Mouse (Mus musculus): ENCODE data around the gene Mtm1. TPM values are rescaled to one million over a fixed set of nuclear protein-coding genes. Genes with fewer than 3 reads are reported as not detected.
A peak's percentile ranks its signal among the peaks of the same experiment; 100 is the strongest.

Mtm1 gene
- 5.8 and 5.9 TPM in 2 replicates for polyA plus RNA-seq (2016; fragmentation: Nextera tagmentation; extraction: Ambion mirVana)

DNA sequence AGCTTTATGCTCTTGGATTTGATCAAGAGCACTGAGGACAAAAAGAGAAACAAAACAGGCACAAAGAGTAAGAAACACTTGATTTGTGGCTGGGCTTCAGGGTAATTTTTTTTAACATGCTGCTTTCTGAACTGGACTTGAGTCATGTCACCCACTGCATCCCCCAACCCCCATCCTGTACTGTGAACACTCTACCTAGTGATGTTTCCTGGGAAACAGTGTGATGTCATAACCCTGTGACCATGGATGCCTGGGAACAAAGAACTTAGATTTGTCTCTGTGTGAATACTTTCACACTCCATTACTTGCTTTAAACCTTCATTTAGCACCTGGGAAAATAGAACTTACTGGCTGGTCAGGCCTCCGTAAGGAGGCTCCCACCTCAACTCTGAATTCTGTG is at the start of gene Mtm1:
Gene Mtm1 (plus strand): TSS at position 301 of the 400 bp plus-strand sequence.
- no peak within 1 kb of the TSS for H3K9ac ChIP-seq
- no peaks in the 10 kb centered on the region for H3K9me3 ChIP-seq
- no peaks in the 10 kb centered on the region for H3K27me3 ChIP-seq
- no peaks in the 10 kb centered on the region for H3K4me1 ChIP-seq
- no peak for ATAC-seq (ENCODE audit: low FRiP score)
- H3K4me3 ChIP-seq (replicated peaks), result no peak within 1 kb of the TSS
- no peak within 1 kb of the TSS for H3K4me2 ChIP-seq
- H3K36me3 ChIP-seq (replicated peaks), result no peaks in the 10 kb centered on the region
- no peak within 1 kb of the TSS for H3K27ac ChIP-seq
- WGBS, result 71% methylated on average over 1 of the region's 1 CpGs

DNA sequence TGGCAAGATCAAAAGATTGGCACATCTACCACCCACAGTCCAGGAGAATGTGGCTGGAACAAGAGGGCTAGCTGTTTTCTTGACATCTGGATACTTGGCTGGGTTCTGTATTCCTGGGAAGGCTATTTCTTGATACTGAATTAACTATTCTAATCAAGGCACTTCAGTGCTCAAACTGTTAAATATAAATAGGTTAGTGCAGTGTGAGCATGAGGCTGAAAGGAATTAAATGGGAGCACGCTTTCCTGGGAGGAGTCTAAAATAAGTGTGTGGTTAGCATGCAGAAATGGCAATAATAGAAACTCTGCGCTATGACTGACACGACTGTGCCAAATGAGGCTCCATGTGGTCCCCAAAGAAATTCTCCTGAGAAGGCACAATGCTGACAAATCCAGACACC is 29.0 kb upstream of the Mtm1 start:
- H3K27ac ChIP-seq, result no peak overlapping the region
- ATAC-seq (ENCODE audit: low FRiP score), result no peak
- H3K4me3 ChIP-seq (replicated peaks), result no peak overlapping the region
- H3K36me3 ChIP-seq (replicated peaks), result no peaks in the 10 kb centered on the region
- H3K9me3 ChIP-seq, result no peaks in the 10 kb centered on the region
- H3K4me1 ChIP-seq, result no peaks in the 10 kb centered on the region
- H3K4me2 ChIP-seq, result no peak overlapping the region
- no peaks in the 10 kb centered on the region for H3K27me3 ChIP-seq
- WGBS, result 69% methylated on average over 3 of the region's 3 CpGs
- H3K9ac ChIP-seq, result no peak overlapping the region

DNA sequence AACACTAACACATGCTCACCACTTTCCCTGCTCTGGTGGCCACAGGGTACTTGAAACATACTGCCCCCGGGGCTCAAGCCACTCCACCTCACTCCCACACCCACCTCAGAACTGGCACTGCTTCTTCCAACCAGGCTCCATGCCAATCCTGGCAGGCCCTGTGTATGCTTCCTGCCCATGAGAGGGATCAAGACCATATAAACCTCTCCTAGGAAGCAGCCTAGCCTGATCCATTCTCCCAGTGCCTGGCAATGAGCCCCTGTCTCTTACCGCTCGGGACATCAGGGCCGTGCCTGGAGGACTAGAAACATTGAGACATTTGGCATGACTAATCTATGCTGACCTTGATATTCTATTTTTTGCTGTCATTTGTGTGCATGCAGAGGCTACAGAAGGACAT is 26.9 kb upstream of the Mtm1 start:
- no peak overlapping the region for H3K4me2 ChIP-seq
- no peaks in the 10 kb centered on the region for H3K36me3 ChIP-seq (replicated peaks)
- H3K4me1 ChIP-seq, result no peaks in the 10 kb centered on the region
- no peak overlapping the region for H3K4me3 ChIP-seq (replicated peaks)
- no peak for ATAC-seq (ENCODE audit: low FRiP score)
- H3K9me3 ChIP-seq, result no peaks in the 10 kb centered on the region
- H3K27me3 ChIP-seq, result no peaks in the 10 kb centered on the region
- no peak overlapping the region for H3K27ac ChIP-seq
- 93% methylated on average over 4 of the region's 4 CpGs for WGBS
- H3K9ac ChIP-seq, result no peak overlapping the region

DNA sequence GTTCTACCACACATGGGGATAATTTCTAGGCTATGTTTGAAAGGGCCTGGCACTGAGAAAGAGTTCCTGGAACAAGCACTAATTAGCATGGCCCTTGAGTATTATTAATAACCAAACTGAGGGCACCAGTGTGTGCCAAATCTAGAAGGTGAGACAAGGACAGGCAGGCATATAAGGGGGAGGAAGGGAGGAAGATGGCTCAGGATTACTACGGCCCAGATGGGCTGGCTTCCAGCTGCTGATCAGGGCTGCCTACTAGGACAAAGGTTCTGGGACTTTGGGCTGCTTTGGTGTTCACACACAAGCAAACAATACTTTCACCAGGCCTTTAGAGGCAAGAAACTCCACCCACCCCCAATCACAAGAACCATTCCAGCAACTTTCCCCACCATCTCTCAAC is 24.2 kb upstream of the Mtm1 start:
- Histone ChIP-seq H3K36me3 (replicated peaks) (no peaks in the 10 kb centered on the region), H3K4me3 (replicated peaks) (no peak overlapping the region), H3K27ac (no peak overlapping the region), H3K4me2 (no peak overlapping the region), H3K27me3 (no peaks in the 10 kb centered on the region), H3K4me1 (no peaks in the 10 kb centered on the region), H3K9ac (no peak overlapping the region), H3K9me3 (no peaks in the 10 kb centered on the region)
- 67% methylated on average over 1 of the region's 1 CpGs for WGBS
- no peak for ATAC-seq (ENCODE audit: low FRiP score)

DNA sequence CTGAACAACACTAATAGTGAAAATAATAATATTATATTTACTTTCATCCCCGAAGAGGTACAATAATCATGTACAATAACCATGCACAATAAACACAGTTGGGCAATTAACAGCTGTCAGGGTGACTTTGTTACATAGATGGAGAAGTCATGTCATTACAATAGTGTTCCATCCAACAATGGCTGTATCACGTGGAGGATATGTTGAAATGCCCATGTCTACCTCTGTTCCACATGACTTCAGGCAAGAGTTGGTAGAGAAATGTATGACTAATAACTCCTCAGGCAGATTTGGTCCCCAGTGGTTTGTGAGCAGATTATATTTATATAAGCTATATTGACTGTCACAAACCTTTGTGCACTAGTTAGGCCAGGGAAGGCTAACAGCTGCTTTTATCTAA is 5.8 kb upstream of the Mtm1 start:
- Histone ChIP-seq H3K27me3 (no peaks in the 10 kb centered on the region), H3K4me2 (no peak overlapping the region), H3K27ac (no peak overlapping the region), H3K9ac (no peak overlapping the region), H3K4me3 (replicated peaks) (no peak overlapping the region), H3K9me3 (no peaks in the 10 kb centered on the region), H3K36me3 (replicated peaks) (no peaks in the 10 kb centered on the region), H3K4me1 (no peaks in the 10 kb centered on the region)
- 73% methylated on average over 2 of the region's 2 CpGs for WGBS
- ATAC-seq (ENCODE audit: low FRiP score), result no peak

DNA sequence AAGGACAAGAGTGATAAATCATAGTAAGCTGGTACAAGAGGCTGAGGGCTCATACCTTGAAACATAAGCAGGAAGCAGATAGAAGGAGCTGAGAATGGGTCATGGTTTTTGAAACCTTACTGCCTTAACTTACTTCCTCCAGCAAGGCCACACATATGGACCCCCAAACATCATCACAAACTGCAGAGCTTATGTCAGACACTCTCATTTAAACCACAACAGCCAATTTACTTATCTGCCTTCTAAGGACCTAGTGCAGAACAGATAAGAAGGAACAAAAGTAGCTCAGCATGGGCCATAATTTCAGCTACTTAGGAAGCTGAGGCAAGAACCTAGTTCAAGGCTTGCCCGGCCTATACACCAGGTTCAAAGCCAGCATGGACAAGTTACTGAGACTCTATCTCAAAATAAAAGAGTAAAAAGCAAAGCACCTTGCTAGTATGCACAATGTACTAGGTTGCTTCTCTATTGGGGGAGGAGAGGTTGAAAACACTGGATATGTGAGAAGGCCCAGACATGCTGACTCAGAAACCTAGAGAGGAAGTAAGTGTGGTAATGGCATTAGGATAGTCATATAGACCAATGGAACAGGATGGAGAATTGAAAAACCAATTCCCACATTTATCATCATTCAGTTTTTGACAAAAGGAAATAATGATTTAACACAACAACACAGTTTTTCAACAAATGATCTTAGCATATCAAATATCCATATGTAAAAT is 4.6 kb upstream of the Mtm1 start:
- Histone ChIP-seq H3K9ac (no peak overlapping the region), H3K4me3 (replicated peaks) (no peak overlapping the region), H3K4me1 (no peaks in the 10 kb centered on the region), H3K27ac (no peak overlapping the region), H3K27me3 (no peaks in the 10 kb centered on the region), H3K9me3 (no peaks in the 10 kb centered on the region), H3K36me3 (replicated peaks) (no peaks in the 10 kb centered on the region), H3K4me2 (no peak overlapping the region)
- WGBS, result 96% methylated on average over 1 of the region's 1 CpGs
- no peak for ATAC-seq (ENCODE audit: low FRiP score)

DNA sequence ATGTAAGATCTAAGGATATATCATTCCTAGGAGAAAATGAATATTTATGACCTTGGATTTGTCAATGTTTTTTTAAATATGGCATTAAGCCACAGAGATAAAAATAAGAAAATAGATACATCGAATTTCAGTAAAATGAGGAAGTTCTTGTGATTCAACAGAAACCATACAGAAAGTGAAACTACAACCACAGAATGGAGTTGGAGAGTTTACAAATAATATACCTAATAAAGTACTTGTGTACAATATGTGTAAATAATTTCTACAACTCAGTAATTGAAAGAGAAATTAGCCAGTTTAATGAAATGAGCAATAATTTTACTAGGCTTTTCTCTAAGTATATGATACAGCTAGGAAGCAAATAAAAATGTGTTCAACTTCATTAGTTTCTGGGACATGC is 4.0 kb upstream of the Mtm1 start:
- no peaks in the 10 kb centered on the region for H3K4me1 ChIP-seq
- WGBS, result 87% methylated on average over 1 of the region's 1 CpGs
- H3K4me3 ChIP-seq (replicated peaks), result no peak overlapping the region
- H3K4me2 ChIP-seq, result no peak overlapping the region
- no peak for ATAC-seq (ENCODE audit: low FRiP score)
- no peaks in the 10 kb centered on the region for H3K36me3 ChIP-seq (replicated peaks)
- no peak overlapping the region for H3K27ac ChIP-seq
- H3K9me3 ChIP-seq, result no peaks in the 10 kb centered on the region
- no peak overlapping the region for H3K9ac ChIP-seq
- no peaks in the 10 kb centered on the region for H3K27me3 ChIP-seq

DNA sequence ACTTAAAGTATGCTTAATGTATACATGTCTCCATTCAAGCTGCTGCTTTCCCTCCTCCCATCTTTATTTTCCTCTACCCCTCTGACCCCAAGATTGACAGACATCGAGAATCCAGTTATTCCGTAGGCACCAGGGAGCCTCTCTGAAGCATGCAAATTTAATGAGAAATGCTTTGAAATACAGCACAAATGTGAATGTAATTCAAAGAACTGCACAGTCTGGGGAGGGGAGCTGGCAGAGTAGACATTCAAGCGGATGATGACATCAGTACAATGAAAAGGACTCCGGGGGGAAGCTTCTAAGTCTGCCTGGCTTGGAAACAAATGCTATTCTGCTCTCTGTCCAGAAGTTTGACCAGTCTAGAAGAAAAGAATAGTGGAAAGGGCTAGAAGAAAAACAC is 2.3 kb downstream of the Mtm1 start:
- 41% methylated on average over 4 of the region's 4 CpGs for WGBS
- Histone ChIP-seq H3K27me3 (no peaks in the 10 kb centered on the region), H3K4me3 (replicated peaks) (no peak overlapping the region), H3K4me2 (no peak overlapping the region), H3K36me3 (replicated peaks) (no peaks in the 10 kb centered on the region), H3K9ac (no peak overlapping the region), H3K4me1 (no peaks in the 10 kb centered on the region), H3K27ac (no peak overlapping the region), H3K9me3 (no peaks in the 10 kb centered on the region)
- peak; percentile 36; the same call in 1 of the 2 replicates for ATAC-seq (ENCODE audit: low FRiP score)

DNA sequence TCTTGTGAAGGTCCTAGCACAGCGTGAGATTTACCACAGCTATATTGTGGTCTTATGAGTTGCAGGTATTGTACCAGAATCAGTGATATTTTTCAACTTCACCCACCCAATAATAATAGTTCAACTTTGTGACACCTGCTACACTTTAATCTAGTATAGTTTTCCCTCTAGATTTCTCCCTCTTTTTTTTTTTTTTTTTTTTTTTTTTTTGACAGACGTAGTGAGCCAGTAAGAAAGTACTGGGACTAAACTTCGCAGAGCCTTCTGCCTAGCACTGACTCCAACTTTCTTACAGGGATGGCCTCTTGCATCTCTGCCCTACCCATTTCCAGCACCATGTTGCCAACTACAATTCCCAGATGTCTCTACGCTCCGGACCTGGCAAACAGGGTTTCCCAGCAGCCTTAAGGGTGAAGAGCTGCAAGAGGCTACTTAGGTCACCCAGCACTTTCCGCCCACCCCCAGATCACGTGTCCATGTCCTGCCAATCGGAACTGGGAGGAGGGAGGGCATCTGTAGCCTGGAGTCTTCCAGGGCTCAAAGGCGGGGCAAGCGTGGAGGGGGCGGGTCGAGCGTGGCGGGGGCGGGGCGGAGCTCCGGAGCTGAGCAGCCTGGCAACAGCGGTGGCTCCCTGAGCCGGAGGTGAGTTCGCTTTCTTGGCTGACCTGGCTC is 4.0 kb downstream of the Mtm1 start:
- H3K9me3 ChIP-seq, result no peaks in the 10 kb centered on the region
- no peak overlapping the region for H3K27ac ChIP-seq
- H3K9ac ChIP-seq, result no peak overlapping the region
- no peaks in the 10 kb centered on the region for H3K36me3 ChIP-seq (replicated peaks)
- peak overlapping the region; percentile 65 for H3K4me2 ChIP-seq
- no peaks in the 10 kb centered on the region for H3K4me1 ChIP-seq
- peak; percentile 93 for ATAC-seq (ENCODE audit: low FRiP score)
- no peaks in the 10 kb centered on the region for H3K27me3 ChIP-seq
- peak overlapping the region; percentile 48 for H3K4me3 ChIP-seq (replicated peaks)
- 12% methylated on average over 19 of the region's 20 CpGs for whole genome bisulfite sequencing

DNA sequence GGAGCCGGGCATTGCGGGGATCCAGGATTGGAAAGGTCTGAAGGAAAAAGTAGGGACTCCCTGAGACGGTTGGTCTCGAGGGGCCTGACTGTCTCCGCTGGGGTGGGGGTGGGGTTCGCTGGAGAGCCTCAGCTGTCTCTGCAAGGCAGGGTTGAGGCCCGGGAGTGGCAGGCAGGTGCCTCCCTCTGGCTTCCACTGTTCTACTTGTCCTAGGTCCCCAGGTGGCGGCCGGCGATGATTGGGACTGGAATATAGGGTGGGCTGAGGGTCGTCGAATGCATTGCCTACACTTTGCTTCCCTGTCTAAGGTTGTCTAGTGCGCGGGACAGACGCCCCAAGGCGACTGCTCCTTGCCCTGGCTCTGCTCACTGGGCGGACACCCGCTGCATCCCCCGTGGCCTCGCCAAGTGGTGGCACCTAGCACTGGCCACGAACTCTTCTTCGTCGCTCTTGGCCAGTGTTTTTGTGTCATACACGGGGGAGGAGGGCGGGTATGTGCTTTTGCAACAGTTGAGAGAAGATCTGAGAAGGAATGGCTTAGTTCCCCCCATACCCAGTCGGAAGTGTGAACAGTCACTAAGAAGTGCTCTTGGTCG is 4.6 kb downstream of the Mtm1 start:
- H3K27ac ChIP-seq, result no peak overlapping the region
- 18% methylated on average over 27 of the region's 27 CpGs for WGBS

DNA sequence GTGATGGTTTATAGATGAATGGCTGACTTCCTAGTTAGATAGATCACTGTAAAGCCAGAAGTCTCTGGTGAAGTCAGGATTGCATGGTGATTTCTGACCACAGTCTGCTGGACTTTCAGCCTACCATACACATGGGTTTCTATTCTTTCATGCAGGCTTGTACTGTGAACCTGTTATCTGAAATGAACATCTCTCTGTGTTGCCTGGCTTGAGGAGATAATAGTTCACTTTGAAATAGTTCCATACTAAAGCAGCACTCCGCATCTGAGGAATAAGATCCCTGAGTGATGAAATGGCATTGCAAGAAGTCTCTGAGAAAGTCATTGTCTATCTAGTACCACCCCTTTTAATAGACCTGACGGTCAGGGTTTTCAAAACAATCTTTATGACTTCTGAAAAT is 6.3 kb downstream of the Mtm1 start:
- ATAC-seq (ENCODE audit: low FRiP score), result no peak
- no peak overlapping the region for H3K4me2 ChIP-seq
- no peaks in the 10 kb centered on the region for H3K36me3 ChIP-seq (replicated peaks)
- H3K4me1 ChIP-seq, result no peaks in the 10 kb centered on the region
- H3K9ac ChIP-seq, result no peak overlapping the region
- H3K9me3 ChIP-seq, result no peaks in the 10 kb centered on the region
- H3K27me3 ChIP-seq, result no peaks in the 10 kb centered on the region
- H3K27ac ChIP-seq, result no peak overlapping the region
- H3K4me3 ChIP-seq (replicated peaks), result no peak overlapping the region
- WGBS, result 86% methylated on average over 2 of the region's 2 CpGs

More for the DNA sequence above, 4.6 kb downstream of the Mtm1 start:
- H3K4me1 ChIP-seq, result no peaks in the 10 kb centered on the region
- no peaks in the 10 kb centered on the region for H3K9me3 ChIP-seq
- peak; percentile 79 for ATAC-seq (ENCODE audit: low FRiP score)
- H3K9ac ChIP-seq, result peak overlapping the region; percentile 42; the same call in 1 of the 2 replicates
- H3K4me2 ChIP-seq, result peak overlapping the region; percentile 65
- no peaks in the 10 kb centered on the region for H3K27me3 ChIP-seq
- H3K36me3 ChIP-seq (replicated peaks), result no peaks in the 10 kb centered on the region
- H3K4me3 ChIP-seq (replicated peaks), result peak overlapping the region; percentile 48

DNA sequence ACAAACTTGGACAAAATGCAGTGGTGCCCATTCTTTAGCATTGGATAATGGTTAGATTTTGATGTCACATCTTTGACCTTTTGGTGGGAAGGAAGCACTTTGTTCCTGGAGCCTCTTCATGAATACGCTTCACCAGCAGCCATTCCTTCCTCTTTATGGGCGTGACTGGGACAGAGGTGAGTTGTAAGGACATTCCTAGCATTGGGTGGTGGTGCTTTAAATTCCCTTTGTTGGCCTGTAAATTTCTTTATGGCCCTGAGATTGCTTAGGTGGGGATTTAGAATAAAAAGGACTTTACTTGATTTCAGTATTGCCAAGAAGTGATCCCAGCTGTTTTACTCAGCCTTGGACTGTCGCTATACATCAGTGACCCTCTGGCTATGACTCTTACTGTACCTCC is 8.3 kb downstream of the Mtm1 start:
- Histone ChIP-seq H3K27ac (no peak overlapping the region), H3K4me1 (no peaks in the 10 kb centered on the region), H3K4me3 (replicated peaks) (no peak overlapping the region), H3K9me3 (no peaks in the 10 kb centered on the region), H3K36me3 (replicated peaks) (no peaks in the 10 kb centered on the region), H3K27me3 (no peaks in the 10 kb centered on the region), H3K4me2 (no peak overlapping the region), H3K9ac (no peak overlapping the region)
- 82% methylated on average over 3 of the region's 3 CpGs for WGBS
- ATAC-seq (ENCODE audit: low FRiP score), result no peak

DNA sequence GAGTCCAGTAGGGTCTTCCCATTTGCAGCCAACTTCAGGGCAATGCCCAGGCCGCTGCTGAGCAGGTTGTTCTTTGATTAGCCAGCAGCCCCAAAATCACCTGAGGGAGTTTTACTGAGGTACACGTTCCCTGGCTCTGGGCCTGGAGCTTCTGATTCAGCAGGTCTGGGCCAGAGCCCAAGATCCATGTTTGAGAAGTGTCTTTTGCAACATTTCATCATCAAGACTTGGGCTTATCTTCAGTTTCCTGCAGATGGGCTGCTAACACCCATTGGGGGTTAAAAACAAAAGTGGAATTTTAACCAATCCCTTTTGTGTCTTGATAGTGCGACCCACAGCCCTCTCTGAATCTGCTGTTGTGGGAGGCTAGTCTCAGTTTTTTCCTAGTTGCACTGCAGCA is 10.3 kb downstream of the Mtm1 start:
- no peaks in the 10 kb centered on the region for H3K9me3 ChIP-seq
- H3K4me2 ChIP-seq, result no peak overlapping the region
- H3K9ac ChIP-seq, result no peak overlapping the region
- ATAC-seq (ENCODE audit: low FRiP score), result no peak
- no peaks in the 10 kb centered on the region for H3K4me1 ChIP-seq
- no peaks in the 10 kb centered on the region for H3K36me3 ChIP-seq (replicated peaks)
- no peaks in the 10 kb centered on the region for H3K27me3 ChIP-seq
- H3K27ac ChIP-seq, result no peak overlapping the region
- no peak overlapping the region for H3K4me3 ChIP-seq (replicated peaks)
- WGBS, result 75% methylated on average over 3 of the region's 3 CpGs
